Mouse (Mus musculus) thymus, adult 2 months (tissue): Measurements from ENCODE around the gene Aldh2.

Experiments
- CTCF ChIP-seq: fragments of 200-500 bp; IDR thresholded peaks from 2 replicates; pipeline ENCODE4 v1.5.1; 2012; ENCODE audit warnings: mild to moderate bottlenecking, control low read depth, low read length, moderate library complexity, borderline replicate concordance; ENCODE audit not compliant: control insufficient read depth, poor library complexity, insufficient read depth; ENCODE audit errors: extremely low read depth
- POLR2A ChIP-seq: fragments of 200-500 bp; IDR thresholded peaks from 2 replicates; pipeline ENCODE4 v1.6.1; 2012; ENCODE audit warnings: mild to moderate bottlenecking, low read length, control low read depth, moderate library complexity; ENCODE audit not compliant: control insufficient read depth, poor library complexity, insufficient read depth; ENCODE audit errors: extremely low read depth

DNA sequence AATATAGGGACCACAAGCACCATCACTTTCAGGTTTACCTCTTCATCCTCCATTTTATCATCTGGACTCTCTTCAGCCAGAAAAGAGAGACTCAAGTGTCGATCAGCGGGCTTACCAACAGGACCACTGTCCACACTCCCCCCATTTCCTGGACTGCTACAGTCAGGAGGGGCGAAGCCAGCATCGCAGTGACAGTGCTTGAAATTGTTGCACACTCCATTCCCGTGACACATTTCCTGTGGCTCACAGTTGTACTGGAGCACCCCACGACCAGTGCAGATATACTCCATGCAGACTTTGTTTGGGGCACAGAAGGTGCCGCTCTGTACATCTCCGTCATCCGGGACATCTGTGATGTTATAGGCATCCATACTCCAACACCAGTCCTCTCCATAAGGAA is 74.6 kb downstream of the Aldh2 start:
- no peak for TF ChIP-seq POLR2A
- no peak for TF ChIP-seq CTCF
